Mouse (Mus musculus) stomach, embryonic 16.5 days (tissue): ENCODE results near the gene Tex44. TPM values are rescaled to one million over a fixed set of nuclear protein-coding genes. Genes with fewer than 3 reads are reported as not detected.

Experiments used
- ATAC-seq: fragments of 200-750 bp; cut with Nextera tagmentation; 2 replicates; pipeline ENCODE4 v1.8.0; 2017; ENCODE audit warnings: moderate number of reproducible peaks, moderate TSS enrichment; ENCODE audit not compliant: insufficient read depth, low FRiP score
- H3K27ac ChIP-seq: fragments of 300-500 bp; sonication (generic); 2 replicates; pipeline ENCODE4 v1.5.1; 2014; ENCODE audit warnings: low read length
- H3K27me3 ChIP-seq: fragments of 300-500 bp; sonication (generic); 2 replicates; pipeline ENCODE4 v1.6.1; 2014; ENCODE audit warnings: low read length, control low read depth, mixed read lengths; ENCODE audit not compliant: control insufficient read depth, insufficient read depth
- H3K36me3 ChIP-seq: fragments of 300-500 bp; sonication (generic); 2 replicates; pipeline ENCODE4 v1.6.1; 2014; ENCODE audit warnings: low read length; ENCODE audit not compliant: control insufficient read depth, insufficient read depth
- H3K4me1 ChIP-seq: fragments of 300-500 bp; sonication (generic); 2 replicates; pipeline ENCODE4 v1.6.1; 2014; ENCODE audit warnings: low read length, control low read depth, mixed read lengths; ENCODE audit not compliant: control insufficient read depth, insufficient read depth
- H3K4me2 ChIP-seq: fragments of 300-500 bp; sonication (generic); 2 replicates; pipeline ENCODE4 v1.6.1; 2014; ENCODE audit warnings: low read depth, low read length, mixed read lengths
- H3K4me3 ChIP-seq: fragments of 300-500 bp; sonication (generic); replicated peaks from 2 replicates; pipeline ENCODE4 v1.5.1; 2014; ENCODE audit warnings: mild to moderate bottlenecking, low read length
- H3K9ac ChIP-seq: fragments of 300-500 bp; sonication (generic); 2 replicates; pipeline ENCODE4 v1.6.1; 2014; ENCODE audit warnings: low read length
- H3K9me3 ChIP-seq: fragments of 300-500 bp; sonication (generic); replicated peaks from 2 replicates; pipeline ENCODE4 v1.6.1; 2016; ENCODE audit warnings: low read length, control low read depth; ENCODE audit not compliant: control insufficient read depth
- WGBS: fragments of 180-500 bp; shearing (Covaris S2); extraction: QIAGEN DNeasy Blood & Tissue Kit; methylation state at CpG from one replicate; pipeline ENCODE4 v1.1.7; 2014; 5-methylcytosine and 5-hydroxymethylcytosine counted together
- polyA plus RNA-seq: library from polyadenylated mRNA; unstranded; fragments of >200 nt; fragmentation: Nextera tagmentation; extraction: Ambion mirVana; gene quantifications from 2 replicates; pipeline ENCODE4 v1.2.1, GENCODE M21; 2015

Tex44 gene
- polyA plus RNA-seq, 1 experiment from 2014 or later = not detected

- Histone ChIP-seq H3K27ac (peak overlapping the region; percentile 100), H3K4me1 (peaks cover 65% of the 10 kb centered on the region), H3K9me3 (no peaks in the 10 kb centered on the region), H3K4me3 (no peak overlapping the region), H3K27me3 (no peaks in the 10 kb centered on the region), H3K9ac (peak overlapping the region; percentile 69), H3K4me2 (0 out of 2 replicates have a peak overlapping the region, but pooled peaks have one; percentile 93), H3K36me3 (no peaks in the 10 kb centered on the region)
- WGBS = 28% methylated on average over 8 of the region's 8 CpGs
- no peak for ATAC-seq
These were observed 13.5 kb downstream of the Tex44 start for GRCm38 (mm10) chr1:86439487-86440170.

DNA sequence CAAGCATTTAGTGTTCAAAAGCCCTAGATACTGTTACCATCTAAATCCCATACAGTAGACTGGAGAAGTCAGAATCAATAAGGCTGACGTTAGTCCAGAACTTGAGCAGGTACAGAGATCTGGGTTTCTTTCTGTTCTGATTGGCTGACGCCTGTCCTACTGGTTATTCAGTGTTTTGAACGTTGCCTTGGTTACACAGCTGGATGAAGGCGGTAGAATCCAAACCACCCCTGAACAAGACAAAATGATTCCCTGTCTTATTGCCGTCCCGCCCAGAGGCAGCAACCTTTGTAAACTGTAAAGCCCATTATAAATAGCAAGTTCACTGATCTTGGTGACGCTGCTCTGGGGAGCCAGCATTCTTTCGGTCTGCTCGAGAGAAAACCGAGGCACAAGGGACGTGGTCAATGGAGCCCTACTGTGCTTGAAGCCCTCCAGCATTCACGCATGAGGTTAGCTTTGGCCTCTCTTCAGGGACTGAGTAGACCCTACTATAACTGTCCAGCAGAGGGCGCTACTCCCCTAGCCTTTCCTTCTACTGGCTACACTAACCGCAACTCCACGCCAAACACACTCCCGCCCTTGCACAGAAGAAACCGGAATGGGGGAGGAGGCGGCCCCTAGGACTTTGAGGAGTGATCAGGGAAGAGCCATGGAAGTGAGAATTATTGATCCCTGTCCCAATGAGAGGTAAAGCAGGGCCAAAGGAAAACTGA lies 14.2 kb downstream of the Tex44 start:
- peak overlapping the region; percentile 93 for H3K4me2 ChIP-seq

DNA sequence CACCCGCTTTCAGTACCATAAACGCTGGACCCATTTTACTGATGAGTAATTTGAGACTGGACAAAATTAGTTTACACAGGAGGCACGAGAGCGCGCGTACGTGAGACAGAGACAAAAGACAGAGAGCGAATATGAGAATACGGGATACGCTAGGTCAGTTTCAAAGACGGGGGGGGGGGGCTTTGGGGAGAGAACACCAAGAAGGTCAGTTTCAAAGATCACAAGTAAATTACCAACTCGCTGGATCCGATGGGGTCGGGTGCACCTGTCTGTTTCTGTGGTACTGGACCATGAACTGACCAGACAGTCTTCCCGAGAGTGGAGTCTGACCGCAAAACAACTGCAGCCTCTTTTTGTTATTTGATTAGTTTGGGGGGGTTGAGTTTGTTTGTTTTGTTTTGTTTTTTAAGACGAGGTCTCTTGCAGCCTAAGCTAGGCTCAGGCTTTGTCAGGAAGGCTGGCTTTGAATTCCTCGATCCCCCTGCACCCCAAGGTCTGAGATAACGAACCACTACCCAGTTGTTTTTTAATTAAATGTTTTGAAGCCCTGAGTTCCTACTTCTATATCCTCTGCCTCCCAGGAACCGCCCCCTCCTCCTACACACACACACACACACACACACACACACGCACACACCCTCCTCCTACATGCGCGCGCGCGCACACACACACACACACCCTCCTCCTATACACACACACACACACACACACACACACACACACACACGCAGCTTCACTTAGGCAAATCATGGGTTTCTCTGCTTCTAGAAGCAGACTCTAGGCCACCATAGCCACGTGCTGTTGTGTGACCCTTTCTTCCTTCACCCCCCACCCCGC lies 15.0 kb downstream of the Tex44 start:
- no peaks in the 10 kb centered on the region for H3K9me3 ChIP-seq
- peak overlapping the region; percentile 58 for H3K4me3 ChIP-seq
- H3K4me2 ChIP-seq = peak overlapping the region; percentile 93
- H3K27ac ChIP-seq = peak overlapping the region; percentile 100
- peak; percentile 65 for ATAC-seq
- peaks cover 53% of the 10 kb centered on the region for H3K4me1 ChIP-seq
- H3K27me3 ChIP-seq = no peaks in the 10 kb centered on the region
- peak overlapping the region; percentile 96 for H3K9ac ChIP-seq
- under 1% methylated on average over 29 of the region's 29 CpGs for WGBS
- H3K36me3 ChIP-seq = no peaks in the 10 kb centered on the region

More for the DNA sequence above, 14.2 kb downstream of the Tex44 start:
- Histone ChIP-seq H3K36me3 (no peaks in the 10 kb centered on the region), H3K4me3 (peak overlapping the region; percentile 58), H3K9me3 (no peaks in the 10 kb centered on the region), H3K9ac (peak overlapping the region; percentile 96), H3K27ac (peak overlapping the region; percentile 100), H3K27me3 (no peaks in the 10 kb centered on the region), H3K4me1 (peaks cover 58% of the 10 kb centered on the region)
- ATAC-seq = peak; percentile 67
- 6% methylated on average over 18 of the region's 18 CpGs for WGBS

GRCm38 (mm10) chr1:86441724-86441979 lies 15.5 kb downstream of the Tex44 start:
- H3K4me1 ChIP-seq = peaks cover 55% of the 10 kb centered on the region
- WGBS = 0% methylated on average over 5 of the region's 5 CpGs

DNA sequence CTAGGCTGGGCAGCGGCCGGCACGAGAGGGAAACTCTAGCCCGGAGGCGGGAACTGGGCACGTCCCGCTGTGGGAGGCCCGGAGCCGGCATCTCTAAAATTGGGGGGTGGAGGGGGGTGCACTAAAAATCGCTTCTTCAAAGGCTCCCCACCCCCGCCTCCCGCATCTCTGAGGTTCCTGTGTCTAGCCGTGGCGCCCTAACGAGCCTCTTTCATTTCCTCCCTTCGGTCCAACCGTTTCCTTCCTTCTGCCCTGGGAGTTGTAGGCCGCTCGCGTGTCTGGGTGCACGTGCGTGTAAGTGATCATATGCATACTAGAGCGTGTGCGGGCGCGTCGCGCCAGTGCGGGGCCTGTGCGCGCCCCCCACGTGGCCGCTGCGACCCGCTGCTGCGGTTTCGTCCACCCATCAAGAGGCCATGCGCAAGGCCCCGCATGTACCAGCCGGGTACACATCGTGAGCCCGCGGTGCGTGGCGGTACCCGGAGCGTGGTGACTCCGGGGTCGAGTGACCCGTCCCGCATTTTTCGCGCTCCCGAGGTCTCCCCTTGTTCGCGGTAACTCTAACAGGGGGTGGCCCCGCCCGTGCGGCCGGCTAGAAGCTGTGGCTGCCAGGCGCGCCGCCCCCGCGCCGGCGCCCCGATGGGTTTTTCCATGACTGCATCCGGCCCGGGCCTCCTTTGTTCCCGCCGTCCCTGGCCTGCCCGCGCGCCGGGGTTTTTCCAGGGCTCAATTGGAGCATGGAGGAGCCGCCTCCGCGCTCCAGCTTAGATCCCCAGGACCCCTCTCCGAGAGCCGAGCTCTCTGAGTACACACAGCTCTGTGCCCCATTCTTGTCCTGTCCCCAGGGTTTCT lies 16.1 kb downstream of the Tex44 start:
- H3K9ac ChIP-seq = peak overlapping the region; percentile 96
- peak overlapping the region; percentile 58 for H3K4me3 ChIP-seq
- H3K4me1 ChIP-seq = peaks cover 53% of the 10 kb centered on the region
- peak overlapping the region; percentile 93 for H3K4me2 ChIP-seq
- under 1% methylated on average over 81 of the region's 81 CpGs for WGBS
- H3K36me3 ChIP-seq = no peaks in the 10 kb centered on the region
- ATAC-seq = peak; percentile 59
- H3K27me3 ChIP-seq = no peaks in the 10 kb centered on the region
- no peaks in the 10 kb centered on the region for H3K9me3 ChIP-seq
- H3K27ac ChIP-seq = peak overlapping the region; percentile 100

More at GRCm38 (mm10) chr1:86441724-86441979, 15.5 kb downstream of the Tex44 start:
- no peaks in the 10 kb centered on the region for H3K27me3 ChIP-seq
- H3K27ac ChIP-seq = peak overlapping the region; percentile 100
- peak overlapping the region; percentile 96 for H3K9ac ChIP-seq
- no peaks in the 10 kb centered on the region for H3K36me3 ChIP-seq
- no peaks in the 10 kb centered on the region for H3K9me3 ChIP-seq
- peak overlapping the region; percentile 93 for H3K4me2 ChIP-seq
- peak overlapping the region; percentile 58 for H3K4me3 ChIP-seq
- ATAC-seq = no peak

DNA sequence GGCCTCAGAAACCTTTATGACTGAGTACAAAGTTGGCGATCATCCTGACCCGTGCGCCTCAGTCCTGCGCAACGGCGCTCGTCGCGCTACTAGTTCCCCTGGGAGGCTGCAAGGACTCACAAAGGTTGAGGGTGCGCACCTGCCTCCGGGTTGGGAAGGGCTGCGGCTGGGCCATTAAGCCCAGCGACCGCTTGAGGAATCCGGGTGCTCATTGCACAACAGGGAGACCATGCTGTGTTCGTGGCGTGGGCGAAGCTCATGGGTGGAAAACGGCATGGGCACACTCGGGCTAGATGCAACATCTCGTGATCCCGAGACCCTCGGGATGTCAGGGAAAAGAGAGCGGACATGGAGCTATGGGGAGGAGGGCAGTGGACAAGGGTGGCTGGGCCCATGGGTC lies 16.7 kb downstream of the Tex44 start:
- no peaks in the 10 kb centered on the region for H3K36me3 ChIP-seq
- H3K4me3 ChIP-seq = peak overlapping the region; percentile 58
- peak overlapping the region; percentile 96 for H3K9ac ChIP-seq
- WGBS = 3% methylated on average over 24 of the region's 24 CpGs
- H3K27me3 ChIP-seq = no peaks in the 10 kb centered on the region
- H3K4me1 ChIP-seq = peaks cover 53% of the 10 kb centered on the region
- peak overlapping the region; percentile 93 for H3K4me2 ChIP-seq
- no peaks in the 10 kb centered on the region for H3K9me3 ChIP-seq
- H3K27ac ChIP-seq = peak overlapping the region; percentile 100
- ATAC-seq = no peak

- H3K9me3 ChIP-seq = no peaks in the 10 kb centered on the region
- ATAC-seq = no peak
- H3K27ac ChIP-seq = peak overlapping the region; percentile 100
- 38% methylated on average over 8 of the region's 8 CpGs for WGBS
- peak overlapping the region; percentile 58 for H3K4me3 ChIP-seq
- H3K9ac ChIP-seq = peak overlapping the region; percentile 96
- no peaks in the 10 kb centered on the region for H3K36me3 ChIP-seq
- peaks cover 48% of the 10 kb centered on the region for H3K4me1 ChIP-seq
- peak overlapping the region; percentile 93 for H3K4me2 ChIP-seq
- no peaks in the 10 kb centered on the region for H3K27me3 ChIP-seq
These were observed 17.4 kb downstream of the Tex44 start for GRCm38 (mm10) chr1:86443386-86444172.

DNA sequence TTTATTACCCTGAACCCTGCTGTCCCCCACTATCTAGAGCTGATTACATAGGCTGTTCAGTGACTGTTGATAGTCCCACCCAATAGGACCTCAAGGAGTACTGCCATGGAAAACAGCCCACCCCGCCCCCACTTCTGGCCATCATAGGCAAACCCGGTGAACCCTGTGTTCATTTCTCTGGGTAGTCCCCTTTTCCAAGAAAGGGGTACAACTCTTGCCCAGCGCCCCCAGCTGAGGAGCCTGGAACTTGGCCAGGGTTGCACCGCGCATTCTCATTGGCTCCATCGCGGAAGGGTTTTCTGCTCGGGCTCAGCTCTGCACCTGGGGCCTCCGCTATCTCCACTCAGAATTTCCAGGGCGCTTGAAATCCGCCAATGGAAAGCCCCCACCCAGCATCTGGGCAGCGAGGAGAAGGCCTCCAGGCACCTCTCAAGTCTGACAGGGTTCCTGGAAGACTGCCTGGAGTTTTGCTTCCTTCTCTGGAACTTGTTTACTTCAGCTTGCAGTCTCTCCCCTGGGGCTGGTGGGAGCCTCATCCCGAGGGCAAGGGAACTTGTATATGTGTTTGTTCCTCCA lies 21.6 kb downstream of the Tex44 start:
- H3K27ac ChIP-seq = peak overlapping the region; percentile 95
- H3K4me2 ChIP-seq = peak overlapping the region; percentile 29; the same call in 1 of the 2 replicates
- no peak overlapping the region for H3K4me3 ChIP-seq
- 25% methylated on average over 13 of the region's 13 CpGs for WGBS
- H3K9ac ChIP-seq = peak overlapping the region; percentile 38
- no peaks in the 10 kb centered on the region for H3K27me3 ChIP-seq
- no peaks in the 10 kb centered on the region for H3K36me3 ChIP-seq
- peak; percentile 71 for ATAC-seq
- H3K4me1 ChIP-seq = peaks cover 37% of the 10 kb centered on the region
- H3K9me3 ChIP-seq = no peaks in the 10 kb centered on the region
